Mouse (Mus musculus) layer of hippocampus, adult 2 months (tissue): ENCODE results near the gene Fbxo30. TPM values are rescaled to one million over a fixed set of nuclear protein-coding genes. Genes with fewer than 3 reads are reported as not detected.
"Not testable (repeated sequence)": the region's sequence is repeated elsewhere in the genome, so short reads cannot be mapped to it uniquely, and the experiment has no call there.

ENCODE experiments used
- DNase-seq, 2 experiments: peaks; one replicate each; pipeline ENCODE4 v3.0.0; 2022; ENCODE audit warnings: low spot score in 2 of 2
- H3K27ac ChIP-seq: fragments of 200-600 bp; 2 replicates; pipeline ENCODE4 v1.8.1; 2022
- H3K4me3 ChIP-seq: fragments of 200-600 bp; 2 replicates; pipeline ENCODE4 v1.8.1; 2022; ENCODE audit warnings: mild to moderate bottlenecking
- CTCF ChIP-seq: fragments of 200-600 bp; conservative IDR thresholded peaks from 2 replicates; pipeline ENCODE4 v1.8.1; 2022; ENCODE audit warnings: antibody characterized with exemption, mild to moderate bottlenecking, moderate library complexity
- total RNA-seq, 2 experiments: library from RNA; stranded (reverse); gene quantifications; 2 replicates each; pipeline ENCODE4 v1.2.3; 2021

The Fbxo30 gene
- total RNA-seq, 2 experiments from 2014 or later: 8.1 to 10.1 TPM

- Histone ChIP-seq H3K4me3 (peak overlapping the region; percentile 88), H3K27ac (peak overlapping the region; percentile 100)
- no peak for DNase-seq
- TF ChIP-seq CTCF: no peak
These were observed 572 bp downstream of the Fbxo30 start for GRCm38 (mm10) chr10:11281498-11282305.

- TF ChIP-seq CTCF: no peak
- peak overlapping the region; percentile 100; the same call in 1 of the 2 replicates for H3K27ac ChIP-seq
- DNase-seq: no peak
- peak overlapping the region; percentile 88 for H3K4me3 ChIP-seq
These were observed 1.1 kb downstream of the Fbxo30 start for GRCm38 (mm10) chr10:11282306-11282631.

- DNase-seq: no peak
- no peak for TF ChIP-seq CTCF
- no peak overlapping the region for H3K27ac ChIP-seq
These were observed 17.3 kb downstream of the Fbxo30 start for GRCm38 (mm10) chr10:11298418-11298817.

GRCm38 (mm10) chr10:11305365-11306053 is 24.4 kb downstream of the Fbxo30 start:
- Histone ChIP-seq H3K27ac (no peak overlapping the region), H3K4me3 (no peak overlapping the region)
- no peak for TF ChIP-seq CTCF
- DNase-seq: no peak

More at GRCm38 (mm10) chr10:11298418-11298817, 17.3 kb downstream of the Fbxo30 start:
- H3K4me3 ChIP-seq: no peak overlapping the region

- no peak for TF ChIP-seq CTCF
These were observed 24.9 kb downstream of the Fbxo30 start for GRCm38 (mm10) chr10:11306054-11306367.

GRCm38 (mm10) chr10:11309866-11310265 is 28.7 kb downstream of the Fbxo30 start:
- DNase-seq: no peak
- Histone ChIP-seq H3K27ac (no peak overlapping the region), H3K4me3 (no peak overlapping the region)
- TF ChIP-seq CTCF: no peak

More at GRCm38 (mm10) chr10:11306054-11306367, 24.9 kb downstream of the Fbxo30 start:
- H3K27ac ChIP-seq: no peak overlapping the region
- DNase-seq: no peak
- H3K4me3 ChIP-seq: no peak overlapping the region

- no peak for DNase-seq
- TF ChIP-seq CTCF: no peak
- H3K27ac ChIP-seq: no peak overlapping the region
- H3K4me3 ChIP-seq: no peak overlapping the region
These were observed 29.4 kb downstream of the Fbxo30 start for GRCm38 (mm10) chr10:11310481-11310880.

- H3K4me3 ChIP-seq, DNase-seq, H3K27ac ChIP-seq: not testable (repeated sequence)
These were observed 36.8 kb downstream of the Fbxo30 start for GRCm38 (mm10) chr10:11317856-11318454.

GRCm38 (mm10) chr10:11319446-11319970 is 38.4 kb downstream of the Fbxo30 start:
- no peak for TF ChIP-seq CTCF
- DNase-seq: no peak
- Histone ChIP-seq H3K27ac (no peak overlapping the region), H3K4me3 (no peak overlapping the region)

GRCm38 (mm10) chr10:11322316-11322715 is 41.2 kb downstream of the Fbxo30 start:
- Histone ChIP-seq H3K4me3 (no peak overlapping the region), H3K27ac (no peak overlapping the region)
- DNase-seq: no peak
- no peak for TF ChIP-seq CTCF

- DNase-seq: peak in 1 of 2 experiments; percentile 2
- TF ChIP-seq CTCF: no peak
- Histone ChIP-seq H3K27ac (no peak overlapping the region), H3K4me3 (no peak overlapping the region)
These were observed 42.2 kb downstream of the Fbxo30 start for GRCm38 (mm10) chr10:11323202-11323898.

- peak; percentile 74 for TF ChIP-seq CTCF
- no peak for DNase-seq
- Histone ChIP-seq H3K27ac (no peak overlapping the region), H3K4me3 (no peak overlapping the region)
These were observed 45.4 kb downstream of the Fbxo30 start for GRCm38 (mm10) chr10:11326526-11326925.
